Mouse (Mus musculus): ENCODE data around the gene Pde6h. TPM values are rescaled to one million over a fixed set of nuclear protein-coding genes. Genes with fewer than 3 reads are reported as not detected.

The Pde6h gene
- polyA plus RNA-seq, 1 experiment, result 6.5 TPM

DNA sequence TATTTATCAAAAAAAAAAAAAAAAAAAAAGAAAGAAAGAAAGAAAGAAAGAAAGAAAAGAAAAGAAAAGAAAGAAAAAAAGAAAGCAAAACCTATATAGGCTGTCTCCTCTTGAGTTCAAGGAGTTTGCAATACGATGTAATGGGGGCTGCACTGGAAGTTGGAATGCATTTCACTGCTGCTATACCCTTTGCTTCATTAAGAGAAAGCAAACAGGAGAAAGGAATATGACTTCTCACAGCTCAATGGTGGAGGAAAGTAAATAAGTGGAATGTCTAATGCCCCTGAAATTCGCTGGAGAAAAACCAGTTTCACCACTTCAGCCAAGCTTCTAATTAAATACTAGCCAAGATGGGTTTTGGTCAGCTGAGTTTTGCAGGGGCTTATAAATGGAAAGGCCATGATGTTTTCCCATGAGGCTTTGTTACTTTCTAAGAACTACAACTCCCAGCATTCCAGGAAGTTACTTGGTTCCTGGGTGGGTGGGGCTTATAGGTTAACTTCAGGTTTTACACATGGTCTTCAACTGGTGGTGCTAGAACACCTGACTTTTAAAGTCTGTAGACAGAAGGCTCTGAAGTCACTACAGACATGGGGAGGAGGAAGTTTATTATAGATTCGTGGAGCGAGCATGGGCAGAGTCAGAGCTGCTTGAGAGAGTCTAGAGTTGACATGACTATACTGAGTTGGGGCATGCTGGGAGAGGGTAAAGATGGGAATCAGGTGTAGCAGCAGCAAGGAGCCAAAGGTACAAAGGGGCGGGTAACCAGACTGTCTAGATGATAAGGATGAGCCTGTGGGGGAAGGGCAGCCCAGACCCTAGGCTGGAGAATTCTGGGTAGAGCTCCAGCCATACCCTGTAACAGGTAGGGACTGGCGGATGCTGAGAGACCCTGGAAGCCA, 77.9 kb downstream of the Pde6h start:
- H3K4me3 ChIP-seq (ENCODE audit: control insufficient read depth, low read depth, low read length), result no peak overlapping the region
- TF ChIP-seq POLR2A (IDR thresholded peaks at IDR 0.05; ENCODE audit: control insufficient read depth, low read depth, low read length), result no peak
- TF ChIP-seq CTCF (IDR thresholded peaks at IDR 0.05; ENCODE audit: control insufficient read depth, insufficient read depth, insufficient replicate concordance, low read depth, low read length), result no peak
- no peaks in the 10 kb centered on the region for H3K36me3 ChIP-seq (ENCODE audit: control insufficient read depth, insufficient read depth, low read length)
- H3K4me1 ChIP-seq (ENCODE audit: control insufficient read depth, insufficient read depth, low read length), result no peaks in the 10 kb centered on the region; the same call in 1 of the 2 replicates
- no peaks in the 10 kb centered on the region for H3K27me3 ChIP-seq (ENCODE audit: control insufficient read depth, insufficient read depth, low read length)
- no peak overlapping the region for H3K27ac ChIP-seq (ENCODE audit: control insufficient read depth, insufficient read depth, low read depth, low read length)

DNA sequence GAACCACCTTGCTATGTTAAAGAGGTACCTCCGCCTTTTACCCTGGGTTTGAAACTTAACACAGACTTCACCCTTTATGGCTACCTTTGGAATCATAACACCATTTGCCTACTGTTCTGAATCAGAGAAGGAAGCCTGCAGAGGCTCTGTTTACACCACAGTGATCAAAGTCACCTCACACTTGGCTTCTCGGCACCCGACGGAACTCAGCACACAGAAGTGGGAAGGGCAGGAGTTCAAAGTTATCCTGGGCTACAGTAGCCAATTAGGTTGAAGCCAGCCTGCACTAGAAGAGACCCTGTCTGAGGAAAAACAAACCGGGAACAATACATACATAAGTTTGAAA, 78.5 kb downstream of the Pde6h start:
- Histone ChIP-seq H3K4me1 (ENCODE audit: control insufficient read depth, insufficient read depth, low read length) (no peaks in the 10 kb centered on the region; the same call in 1 of the 2 replicates), H3K27ac (ENCODE audit: control insufficient read depth, insufficient read depth, low read depth, low read length) (no peak overlapping the region), H3K4me3 (ENCODE audit: control insufficient read depth, low read depth, low read length) (no peak overlapping the region), H3K36me3 (ENCODE audit: control insufficient read depth, insufficient read depth, low read length) (no peaks in the 10 kb centered on the region), H3K27me3 (ENCODE audit: control insufficient read depth, insufficient read depth, low read length) (no peaks in the 10 kb centered on the region)
- no peak for TF ChIP-seq POLR2A (IDR thresholded peaks at IDR 0.05; ENCODE audit: control insufficient read depth, low read depth, low read length)
- TF ChIP-seq CTCF (IDR thresholded peaks at IDR 0.05; ENCODE audit: control insufficient read depth, insufficient read depth, insufficient replicate concordance, low read depth, low read length), result no peak

DNA sequence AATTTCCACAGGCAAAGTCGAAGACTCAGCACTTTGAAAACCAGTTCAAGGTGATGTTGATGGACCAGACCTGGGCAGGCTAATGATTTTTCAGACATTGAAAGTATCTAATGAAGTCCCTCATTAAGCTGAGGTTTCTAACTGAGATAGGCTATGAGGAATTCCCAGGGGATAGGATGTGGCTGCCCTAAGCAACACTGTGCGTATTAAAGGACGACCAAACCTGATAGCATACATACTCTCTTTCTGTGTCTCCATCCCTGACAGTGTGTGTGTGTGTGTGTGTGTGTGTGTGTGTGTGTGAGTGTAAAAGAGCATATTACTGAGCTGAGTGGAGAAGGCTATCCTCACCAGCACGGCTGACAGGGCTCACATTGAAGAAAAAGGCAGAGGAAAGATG, 80.7 kb downstream of the Pde6h start:
- no peak overlapping the region for H3K4me3 ChIP-seq (ENCODE audit: control insufficient read depth, low read depth, low read length)
- no peak overlapping the region for H3K27ac ChIP-seq (ENCODE audit: control insufficient read depth, insufficient read depth, low read depth, low read length)
- H3K36me3 ChIP-seq (ENCODE audit: control insufficient read depth, insufficient read depth, low read length), result no peaks in the 10 kb centered on the region
- H3K27me3 ChIP-seq (ENCODE audit: control insufficient read depth, insufficient read depth, low read length), result no peaks in the 10 kb centered on the region
- no peak for TF ChIP-seq POLR2A (IDR thresholded peaks at IDR 0.05; ENCODE audit: control insufficient read depth, low read depth, low read length)
- no peak for TF ChIP-seq CTCF (IDR thresholded peaks at IDR 0.05; ENCODE audit: control insufficient read depth, insufficient read depth, insufficient replicate concordance, low read depth, low read length)
- H3K4me1 ChIP-seq (ENCODE audit: control insufficient read depth, insufficient read depth, low read length), result no peaks in the 10 kb centered on the region; the same call in 1 of the 2 replicates

DNA sequence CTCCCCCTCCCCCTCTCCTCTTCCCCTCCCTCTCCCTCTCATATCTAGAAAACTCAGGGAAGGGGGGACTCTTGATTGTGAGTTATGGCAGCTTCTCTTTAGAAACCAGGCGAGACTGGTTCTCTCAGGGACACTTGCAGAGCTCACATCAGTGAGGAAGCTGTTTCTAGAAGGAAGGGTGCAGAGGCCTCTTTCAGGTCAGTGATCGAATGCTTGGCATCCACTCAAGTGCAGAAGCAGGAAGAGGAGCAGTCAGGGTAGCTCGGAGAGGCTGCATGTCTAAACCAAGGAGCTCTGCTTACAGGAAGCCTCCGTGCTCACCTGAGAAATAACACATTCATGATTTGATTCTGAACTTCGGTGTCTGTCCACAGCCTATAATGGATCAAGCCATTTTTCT, 87.6 kb downstream of the Pde6h start:
- Histone ChIP-seq H3K36me3 (ENCODE audit: control insufficient read depth, insufficient read depth, low read length) (no peaks in the 10 kb centered on the region), H3K27me3 (ENCODE audit: control insufficient read depth, insufficient read depth, low read length) (no peaks in the 10 kb centered on the region), H3K27ac (ENCODE audit: control insufficient read depth, insufficient read depth, low read depth, low read length) (no peak overlapping the region), H3K4me1 (ENCODE audit: control insufficient read depth, insufficient read depth, low read length) (no peaks in the 10 kb centered on the region), H3K4me3 (ENCODE audit: control insufficient read depth, low read depth, low read length) (no peak overlapping the region)
- TF ChIP-seq POLR2A (IDR thresholded peaks at IDR 0.05; ENCODE audit: control insufficient read depth, low read depth, low read length) (no peak), CTCF (IDR thresholded peaks at IDR 0.05; ENCODE audit: control insufficient read depth, insufficient read depth, insufficient replicate concordance, low read depth, low read length) (no peak)

- Histone ChIP-seq H3K27me3 (ENCODE audit: control insufficient read depth, insufficient read depth, low read length) (no peaks in the 10 kb centered on the region), H3K4me3 (ENCODE audit: control insufficient read depth, low read depth, low read length) (no peak overlapping the region), H3K27ac (ENCODE audit: control insufficient read depth, insufficient read depth, low read depth, low read length) (no peak overlapping the region), H3K36me3 (ENCODE audit: control insufficient read depth, insufficient read depth, low read length) (no peaks in the 10 kb centered on the region), H3K4me1 (ENCODE audit: control insufficient read depth, insufficient read depth, low read length) (no peaks in the 10 kb centered on the region)
- TF ChIP-seq CTCF (IDR thresholded peaks at IDR 0.05; ENCODE audit: control insufficient read depth, insufficient read depth, insufficient replicate concordance, low read depth, low read length), result no peak
Observed at GRCm38 (mm10) chr6:137014346-137014745, 90.7 kb downstream of the Pde6h start.

DNA sequence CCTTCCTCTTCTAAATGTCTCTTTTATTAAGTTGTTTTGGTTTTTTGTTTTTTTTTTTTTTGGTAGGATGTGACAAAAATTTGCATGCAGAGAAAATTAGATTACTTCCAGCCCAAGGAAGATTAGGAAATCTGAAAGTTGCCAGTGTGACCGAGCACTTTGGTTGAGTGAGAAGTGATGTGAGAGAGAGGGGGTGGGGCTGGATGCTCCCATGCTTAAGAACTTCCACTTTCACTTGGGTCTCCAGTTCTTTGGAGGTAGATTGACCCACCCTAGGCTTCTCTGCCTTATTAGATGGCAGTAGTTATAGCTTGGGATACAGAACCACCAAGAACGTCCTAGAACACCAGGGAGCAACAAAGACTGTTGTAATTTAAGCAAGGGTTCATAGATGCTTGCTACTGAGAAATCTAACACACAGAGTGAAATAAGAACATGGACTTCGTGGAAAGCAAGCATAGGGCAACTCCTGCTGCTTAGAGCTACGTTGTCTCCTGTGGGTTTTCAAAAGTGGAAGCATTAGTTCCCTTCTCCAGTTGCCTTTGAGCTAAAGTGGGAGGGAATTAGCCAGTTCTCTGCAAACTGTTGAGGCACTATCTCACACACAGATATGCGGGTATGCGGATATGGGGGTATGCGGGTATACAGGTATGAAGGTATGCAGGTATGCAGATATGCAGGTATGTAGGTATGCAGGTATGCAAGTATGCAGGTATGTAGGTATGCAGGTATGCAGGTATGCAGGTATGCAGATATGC, 93.8 kb downstream of the Pde6h start:
- no peak overlapping the region for H3K27ac ChIP-seq (ENCODE audit: control insufficient read depth, insufficient read depth, low read depth, low read length)
- H3K36me3 ChIP-seq (ENCODE audit: control insufficient read depth, insufficient read depth, low read length), result no peaks in the 10 kb centered on the region
- H3K27me3 ChIP-seq (ENCODE audit: control insufficient read depth, insufficient read depth, low read length), result no peaks in the 10 kb centered on the region
- no peaks in the 10 kb centered on the region for H3K4me1 ChIP-seq (ENCODE audit: control insufficient read depth, insufficient read depth, low read length)
- no peak overlapping the region for H3K4me3 ChIP-seq (ENCODE audit: control insufficient read depth, low read depth, low read length)
- no peak for TF ChIP-seq CTCF (IDR thresholded peaks at IDR 0.05; ENCODE audit: control insufficient read depth, insufficient read depth, insufficient replicate concordance, low read depth, low read length)
- TF ChIP-seq POLR2A (IDR thresholded peaks at IDR 0.05; ENCODE audit: control insufficient read depth, low read depth, low read length), result no peak

Other genes starting within 250 kb of the Pde6h start
- gene Gucy2c, start 142.1 kb upstream of the Pde6h start, polyA plus RNA-seq (2012; rRNA removed), result 0.16 and 0.33 TPM in 2 replicates
- 0.96 and 0.99 TPM in 2 replicates for gene Hist4h4, start 119.4 kb upstream of the Pde6h start, polyA plus RNA-seq (2012; rRNA removed)
- 34.2 and 47.7 TPM in 2 replicates for gene H2afj, start 115.6 kb upstream of the Pde6h start, polyA plus RNA-seq (2012; rRNA removed)
- gene BC049715, start 96.2 kb upstream of the Pde6h start, polyA plus RNA-seq (2012; rRNA removed), result 150 and 168 TPM in 2 replicates
- 236 and 252 TPM in 2 replicates for gene Wbp11, start 95.6 kb upstream of the Pde6h start, polyA plus RNA-seq (2012; rRNA removed)
- gene Smco3, start 88.4 kb upstream of the Pde6h start, polyA plus RNA-seq (2012; rRNA removed), result 0.22 TPM in 1 of 2 replicates, not detected in the other
- 0.96 and 1.0 TPM in 2 replicates for gene Art4, start 66.1 kb upstream of the Pde6h start, polyA plus RNA-seq (2012; rRNA removed)
- 51.0 and 80.5 TPM in 2 replicates for gene Mgp, start 48.0 kb upstream of the Pde6h start, polyA plus RNA-seq (2012; rRNA removed)
- 0.09 TPM in 1 of 2 replicates, not detected in the other for gene Erp27, start 1.7 kb upstream of the Pde6h start, polyA plus RNA-seq (2012; rRNA removed)
- gene Arhgdib, start 18.1 kb downstream of the Pde6h start, polyA plus RNA-seq (2012; rRNA removed), result 5.4 and 5.8 TPM in 2 replicates
- gene Rerg, start 246.7 kb downstream of the Pde6h start, polyA plus RNA-seq (2012; rRNA removed), result 2.8 and 3.4 TPM in 2 replicates

Measured in testis, adult 2 months (tissue).